In the genomic region with DNA sequence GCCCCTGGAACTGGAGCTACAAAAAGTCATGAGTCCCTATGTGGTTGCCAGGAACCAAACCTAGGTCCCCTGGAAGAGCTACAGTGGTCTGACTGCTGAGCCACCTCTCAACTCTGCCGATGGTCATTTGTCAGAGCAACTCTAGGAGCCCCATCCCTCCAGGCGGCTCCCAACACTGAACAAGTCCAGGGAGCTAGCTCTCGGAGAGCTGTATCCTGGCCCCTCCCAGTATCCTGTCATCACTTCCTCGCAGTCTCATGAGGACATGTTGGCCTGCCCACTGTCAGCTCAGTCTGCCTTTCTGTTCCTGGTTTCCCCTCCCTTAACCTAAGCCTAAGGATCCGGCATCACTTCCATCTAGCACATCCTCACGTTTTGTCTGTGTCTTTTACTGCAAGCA, we compare ENCODE assay signal across 22 mouse cellular contexts.
DNase-seq lines count a peak whose midpoint lies in the region; ATAC-seq lines count a peak whose summit lies in the region.
"Had no signal": no experiment of that assay in that cellular context is flagged by ENCODE, and none has a peak within 500 bp of the region (broad histone marks: within the 10 kb centered on the region; RNA-seq: fewer than 3 reads in every experiment).

No protein-coding gene starts in this region.

- H3K9me3 ChIP-seq in heart, embryonic 12.5 days (replicated peaks), result no peaks in the 10 kb centered on the region
- H3K9me3 ChIP-seq in lung, embryonic 15.5 days, result no peaks in the 10 kb centered on the region
- H3K9me3 ChIP-seq: embryonic facial prominence, embryonic 13.5 days; forebrain, embryonic 10.5 days; G1E; limb, embryonic 12.5 days; liver, embryonic 13.5 days; megakaryocyte, embryonic 14.5 days had no signal

- H3K27me3 ChIP-seq in heart, embryonic 12.5 days (replicated peaks), result no peaks in the 10 kb centered on the region
- H3K27me3 ChIP-seq in lung, embryonic 15.5 days, result no peaks in the 10 kb centered on the region
- H3K27me3 ChIP-seq: embryonic facial prominence, embryonic 13.5 days; limb, embryonic 12.5 days; liver, embryonic 13.5 days had no signal

- H3K9ac ChIP-seq in heart, embryonic 12.5 days, result no peak overlapping the region
- no peak overlapping the region for H3K9ac ChIP-seq in lung, embryonic 15.5 days
- H3K9ac ChIP-seq: embryonic facial prominence, embryonic 13.5 days; hindbrain, embryonic 14.5 days; limb, embryonic 12.5 days; liver, embryonic 13.5 days had no signal

- no peaks in the 10 kb centered on the region for H3K36me3 ChIP-seq in heart, embryonic 12.5 days
- no peaks in the 10 kb centered on the region for H3K36me3 ChIP-seq in lung, embryonic 15.5 days
- H3K36me3 ChIP-seq: embryonic facial prominence, embryonic 13.5 days; forebrain, embryonic 10.5 days; G1E; limb, embryonic 12.5 days; liver, embryonic 13.5 days had no signal

- H3K27ac ChIP-seq in heart, embryonic 12.5 days (ENCODE audit: poor library complexity, severe bottlenecking), result no peak overlapping the region
- H3K27ac ChIP-seq in lung, embryonic 15.5 days, result no peak overlapping the region
- H3K27ac ChIP-seq: embryonic facial prominence, embryonic 13.5 days; forebrain, embryonic 10.5 days; hindbrain, embryonic 14.5 days; limb, embryonic 12.5 days; liver, embryonic 13.5 days had no signal

- no peak overlapping the region for H3K4me2 ChIP-seq in heart, embryonic 12.5 days
- H3K4me2 ChIP-seq in lung, embryonic 15.5 days, result no peak overlapping the region
- H3K4me2 ChIP-seq: embryonic facial prominence, embryonic 13.5 days; hindbrain, embryonic 14.5 days; limb, embryonic 12.5 days; liver, embryonic 13.5 days had no signal

- WGBS in heart, embryonic 12.5 days, result 28% methylated on average over 6 of the region's 6 CpGs
- WGBS in lung, embryonic 15.5 days, result 45% methylated on average over 6 of the region's 6 CpGs

- H3K4me3 ChIP-seq in heart, embryonic 12.5 days, result no peak overlapping the region
- H3K4me3 ChIP-seq in lung, embryonic 15.5 days, result no peak overlapping the region
- H3K4me3 ChIP-seq: embryonic facial prominence, embryonic 13.5 days; forebrain, embryonic 10.5 days; limb, embryonic 12.5 days; liver, embryonic 13.5 days; megakaryocyte, embryonic 14.5 days had no signal

- intact Hi-C loops in heart, postnatal 10 days (cut with DNase I), result no loop called here

- no peak for ATAC-seq in heart, embryonic 12.5 days (ENCODE audit: insufficient number of reproducible peaks, low FRiP score)
- ATAC-seq in lung, embryonic 15.5 days (ENCODE audit: borderline replicate concordance, extremely low read depth, low FRiP score, low TSS enrichment), result peak; percentile 68; the same call in 1 of the 2 replicates
- ATAC-seq in granulocyte monocyte progenitor cell, adult 5-6 weeks (replicated peaks; ENCODE audit: poor library complexity, severe bottlenecking), result no peak; the same call in 1 of the 2 replicates
- ATAC-seq: CD4-positive, CD25-positive, alpha-beta regulatory T cell, adult 4 months; intestine, embryonic 16.5 days; midbrain, embryonic 16.5 days had no signal

- peak; percentile 18 to 41 for DNase-seq in heart, postnatal 10 days
- DNase-seq in kidney, postnatal 36 days, result peak; percentile 18 to 31
- no peak for DNase-seq in kidney, adult 9 months
- DNase-seq in MN1 (ENCODE audit: low spot score), result no peak
- DNase-seq: adrenal gland, adult 8-10 months; cerebellum, adult 11-12 months; heart, adult 18-20 months; layer of hippocampus, adult 9-11 months; liver, embryonic 13.5 days; thymus, postnatal 36 days had no signal

- H3K4me1 ChIP-seq in heart, embryonic 12.5 days (replicated peaks), result no peaks in the 10 kb centered on the region
- H3K4me1 ChIP-seq in lung, embryonic 15.5 days, result no peaks in the 10 kb centered on the region
- H3K4me1 ChIP-seq: embryonic facial prominence, embryonic 13.5 days; liver, embryonic 13.5 days had no signal

Comparison
In these comparisons a context has a peak if more than half of its experiments do, and no peak if none do; other contexts are left out.
1. DNase-seq: peak in heart, postnatal 10 days (2 of 2) and kidney, postnatal 36 days (2 of 2); none in kidney, adult 9 months (single experiment) and MN1 (single experiment).